Mouse (Mus musculus) limb, embryonic 12.5 days (tissue): ENCODE measurements at regions not wholly inside any gene's neighbourhood (a gene's known extent, or its start where the extent isn't known, plus 50 kb on each side); places are given as distances from the start of the nearest gene placed in this dataset.

Experiments
- ATAC-seq: fragments of 200-750 bp; cut with Nextera tagmentation; 2 replicates; pipeline ENCODE4 v1.8.0; 2017; ENCODE audit warnings: low read depth, moderate TSS enrichment; ENCODE audit not compliant: insufficient number of reproducible peaks, insufficient read depth, low FRiP score, low TSS enrichment
- H3K27ac ChIP-seq: fragments of 300-500 bp; sonication (generic); 2 replicates; pipeline ENCODE4 v1.5.1; 2016; ENCODE audit warnings: mild to moderate bottlenecking, moderate library complexity
- H3K27me3 ChIP-seq: fragments of 300-500 bp; sonication (generic); 2 replicates; pipeline ENCODE4 v1.6.1; 2016; ENCODE audit warnings: mild to moderate bottlenecking, moderate library complexity
- H3K36me3 ChIP-seq: fragments of 300-500 bp; sonication (generic); 2 replicates; pipeline ENCODE4 v1.6.1; 2016; ENCODE audit warnings: mild to moderate bottlenecking, moderate library complexity
- H3K4me1 ChIP-seq: fragments of 300-500 bp; sonication (generic); replicated peaks from 2 replicates; pipeline ENCODE4 v1.6.1; 2016
- H3K4me2 ChIP-seq: fragments of 300-500 bp; sonication (generic); 2 replicates; pipeline ENCODE4 v1.6.1; 2016; ENCODE audit warnings: mild to moderate bottlenecking, moderate library complexity
- H3K4me3 ChIP-seq: fragments of 300-500 bp; sonication (generic); replicated peaks from 2 replicates; pipeline ENCODE4 v1.5.1; 2016; ENCODE audit warnings: mild to moderate bottlenecking
- H3K9ac ChIP-seq: fragments of 300-500 bp; sonication (generic); replicated peaks from 2 replicates; pipeline ENCODE4 v1.6.1; 2016; ENCODE audit warnings: mild to moderate bottlenecking, moderate library complexity
- H3K9me3 ChIP-seq: fragments of 300-500 bp; sonication (generic); 2 replicates; pipeline ENCODE4 v1.6.1; 2016; ENCODE audit warnings: mild to moderate bottlenecking, moderate library complexity
- WGBS: fragments of 180-500 bp; shearing (Covaris S2); methylation state at CpG from one replicate; pipeline ENCODE4 v1.1.7; 2016; 5-methylcytosine and 5-hydroxymethylcytosine counted together

- no peak overlapping the region for H3K9ac ChIP-seq
These were observed 68.5 kb upstream of the Nck2 start for GRCm38 (mm10) chr1:43375851-43376250.

DNA sequence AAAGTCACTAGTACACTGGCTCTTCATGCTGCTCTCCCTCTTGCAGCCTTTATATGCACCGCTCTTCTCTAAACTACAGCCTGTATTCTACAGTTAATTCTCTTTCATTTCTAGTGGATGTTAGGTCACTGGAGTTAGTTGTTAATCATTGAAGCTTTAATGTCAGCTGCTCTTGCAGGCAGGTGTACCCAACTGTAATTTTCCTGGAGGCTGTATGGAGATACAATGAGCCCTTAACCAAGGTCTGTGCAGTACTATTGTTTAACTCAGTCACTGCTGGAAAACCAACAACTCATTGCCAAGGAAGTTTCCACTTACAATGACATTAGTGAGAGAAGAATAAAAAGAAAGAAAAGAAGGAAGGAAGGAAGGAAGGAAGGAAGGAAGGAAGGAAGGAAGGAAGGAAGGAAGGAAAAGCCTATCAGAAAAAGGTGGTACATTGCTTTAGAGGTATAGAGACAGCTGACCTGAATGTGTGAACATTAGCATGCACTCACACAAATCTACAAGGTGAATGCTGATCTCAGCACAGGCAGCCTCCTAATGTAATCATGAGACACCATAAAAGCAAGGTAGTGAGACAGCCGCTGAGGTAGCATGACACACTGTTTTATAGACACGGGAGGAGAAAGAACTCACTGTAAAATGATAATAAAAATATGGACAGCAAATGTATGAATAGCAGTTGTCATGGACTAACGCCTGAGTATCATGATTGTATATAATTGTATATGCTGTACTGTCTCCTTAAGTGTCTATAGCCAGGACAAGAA lies 66.7 kb upstream of the Nck2 start:
- Histone ChIP-seq H3K36me3 (no peaks in the 10 kb centered on the region), H3K4me3 (no peak overlapping the region), H3K27me3 (no peaks in the 10 kb centered on the region), H3K9ac (no peak overlapping the region), H3K27ac (no peak overlapping the region), H3K9me3 (no peaks in the 10 kb centered on the region), H3K4me2 (no peak overlapping the region), H3K4me1 (no peaks in the 10 kb centered on the region; the same call in 1 of the 2 replicates)
- no peak for ATAC-seq
- 86% methylated on average over 4 of the region's 4 CpGs for WGBS

More at GRCm38 (mm10) chr1:43375851-43376250, 68.5 kb upstream of the Nck2 start:
- no peak for ATAC-seq
- WGBS: 89% methylated on average over 4 of the region's 4 CpGs
- Histone ChIP-seq H3K36me3 (no peaks in the 10 kb centered on the region), H3K4me1 (no peaks in the 10 kb centered on the region; the same call in 1 of the 2 replicates), H3K4me2 (no peak overlapping the region), H3K27ac (no peak overlapping the region), H3K27me3 (no peaks in the 10 kb centered on the region), H3K9me3 (no peaks in the 10 kb centered on the region), H3K4me3 (no peak overlapping the region)

DNA sequence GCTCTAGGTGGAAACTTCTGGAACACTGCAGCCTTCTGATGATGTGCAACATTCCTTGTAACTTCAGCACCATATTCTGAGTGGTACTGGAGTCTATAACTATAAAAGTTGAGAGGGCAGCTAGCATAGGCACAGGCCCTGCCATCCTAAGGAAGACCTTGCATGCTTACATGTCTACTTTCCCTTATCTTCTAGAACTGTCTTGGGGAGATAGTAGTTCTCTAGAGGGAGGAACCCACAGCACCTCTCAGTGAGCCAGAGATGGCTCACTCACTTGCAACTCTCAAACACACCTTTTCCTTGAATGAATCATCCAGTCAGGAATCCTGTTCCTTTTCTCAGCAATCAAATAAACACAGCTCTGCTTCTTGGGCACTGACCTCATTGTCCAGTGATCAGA lies 59.4 kb upstream of the Nck2 start:
- no peak overlapping the region for H3K4me2 ChIP-seq
- H3K9me3 ChIP-seq: no peaks in the 10 kb centered on the region
- no peak for ATAC-seq
- no peaks in the 10 kb centered on the region for H3K27me3 ChIP-seq
- H3K9ac ChIP-seq: no peak overlapping the region
- no peaks in the 10 kb centered on the region for H3K36me3 ChIP-seq
- H3K27ac ChIP-seq: no peak overlapping the region
- H3K4me1 ChIP-seq: no peaks in the 10 kb centered on the region
- H3K4me3 ChIP-seq: no peak overlapping the region

DNA sequence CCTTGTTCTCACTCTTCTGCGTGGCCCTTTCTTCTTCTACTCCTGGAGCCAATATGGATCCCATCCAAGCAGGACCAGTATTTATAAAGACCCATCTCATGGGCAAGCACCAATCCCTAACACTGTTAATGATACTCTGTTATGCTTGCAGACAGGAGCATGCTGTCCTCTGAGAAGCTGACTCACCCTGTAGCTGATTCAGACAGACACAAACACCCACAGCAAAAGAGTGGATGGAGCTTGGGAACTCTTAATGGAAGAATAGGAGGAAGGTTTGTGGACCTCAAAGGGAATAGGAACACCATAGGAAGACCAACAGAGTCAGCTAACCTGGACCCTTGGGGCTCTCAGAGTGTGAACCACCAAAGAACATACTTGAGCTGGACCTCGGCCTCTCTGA lies 50.3 kb upstream of the Nck2 start:
- Histone ChIP-seq H3K27ac (no peak overlapping the region), H3K9me3 (no peaks in the 10 kb centered on the region), H3K4me2 (no peak overlapping the region), H3K27me3 (no peaks in the 10 kb centered on the region), H3K36me3 (no peaks in the 10 kb centered on the region), H3K4me1 (peaks cover 19% of the 10 kb centered on the region), H3K9ac (no peak overlapping the region), H3K4me3 (no peak overlapping the region)
- no peak for ATAC-seq
- whole genome bisulfite sequencing: 91% methylated on average over 2 of the region's 2 CpGs
